Mouse (Mus musculus) lung, embryonic 14.5 days (tissue): Measurements from ENCODE around the gene Slfn2. TPM values are rescaled to one million over a fixed set of nuclear protein-coding genes. Genes with fewer than 3 reads are reported as not detected.

Experiments
- ATAC-seq: fragments of 200-750 bp; cut with Nextera tagmentation; 2 replicates; pipeline ENCODE4 v1.8.0; 2017; ENCODE audit warnings: mild to moderate bottlenecking, moderate TSS enrichment, moderate library complexity; ENCODE audit not compliant: insufficient read depth
- DNase-seq: peaks from one replicate; pipeline ENCODE4 v3.0.0-alpha.2; 2015
- H3K27ac ChIP-seq: fragments of 300-500 bp; sonication (generic); 2 replicates; pipeline ENCODE4 v1.5.1; 2014; ENCODE audit warnings: low read depth, mild to moderate bottlenecking, moderate library complexity
- H3K27me3 ChIP-seq: fragments of 300-500 bp; sonication (generic); 2 replicates; pipeline ENCODE4 v1.6.1; 2014; ENCODE audit warnings: low read length, control low read depth; ENCODE audit not compliant: insufficient read depth
- H3K36me3 ChIP-seq: fragments of 300-500 bp; sonication (generic); 2 replicates; pipeline ENCODE4 v1.6.1; 2014; ENCODE audit warnings: control low read depth; ENCODE audit not compliant: insufficient read depth
- H3K4me1 ChIP-seq: fragments of 300-500 bp; sonication (generic); 2 replicates; pipeline ENCODE4 v1.6.1; 2014; ENCODE audit warnings: antibody characterized with exemption, control low read depth; ENCODE audit not compliant: insufficient read depth
- H3K4me2 ChIP-seq: fragments of 300-500 bp; sonication (generic); 2 replicates; pipeline ENCODE4 v1.6.1; 2014; ENCODE audit warnings: mild to moderate bottlenecking
- H3K4me3 ChIP-seq: fragments of 300-500 bp; sonication (generic); 2 replicates; pipeline ENCODE4 v1.5.1; 2014; ENCODE audit warnings: low read depth, low read length
- H3K9ac ChIP-seq: fragments of 300-500 bp; sonication (generic); 2 replicates; pipeline ENCODE4 v1.6.1; 2014
- H3K9me3 ChIP-seq: fragments of 300-500 bp; sonication (generic); 2 replicates; pipeline ENCODE4 v1.6.1; 2016; ENCODE audit warnings: low read depth, low read length, control low read depth
- CTCF ChIP-seq: IDR thresholded peaks from 2 replicates; pipeline ENCODE4 v1.5.1; 2016; ENCODE audit warnings: antibody characterized with exemption, low read depth
- WGBS: fragments of 180-500 bp; shearing (Covaris S2); extraction: QIAGEN DNeasy Blood & Tissue Kit; methylation state at CpG from one replicate; pipeline ENCODE4 v1.1.7; 2014; 5-methylcytosine and 5-hydroxymethylcytosine counted together
- polyA plus RNA-seq: library from polyadenylated mRNA; unstranded; fragments of >200 nt; fragmentation: Nextera tagmentation; extraction: Ambion mirVana; gene quantifications from 2 replicates; pipeline ENCODE4 v1.2.1, GENCODE M21; 2014

The Slfn2 gene
- polyA plus RNA-seq, 1 experiment from 2014 or later, result 4.7 TPM

DNA sequence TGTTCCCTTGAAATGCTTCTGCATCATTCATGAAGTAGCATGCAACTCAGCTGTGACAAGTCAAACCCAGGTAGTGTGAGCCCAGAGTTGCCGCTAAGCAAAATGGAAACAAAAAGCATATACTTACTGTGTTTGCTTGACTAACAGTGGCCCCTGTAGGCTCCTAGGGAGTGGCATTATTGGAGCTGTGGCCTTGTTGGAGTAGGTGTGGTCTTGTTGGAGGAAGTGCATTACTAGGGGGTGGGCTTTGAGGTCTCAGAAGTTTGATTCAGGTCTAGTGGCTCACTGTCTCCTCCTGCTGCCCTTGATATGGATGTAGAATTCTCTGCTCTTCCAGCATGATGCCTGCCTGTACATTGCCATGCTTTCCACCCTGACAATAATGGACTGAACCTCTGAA, 24.6 kb upstream of the Slfn2 start:
- Histone ChIP-seq H3K4me1 (no peaks in the 10 kb centered on the region), H3K27me3 (no peaks in the 10 kb centered on the region), H3K4me2 (peak overlapping the region; percentile 51), H3K36me3 (no peaks in the 10 kb centered on the region), H3K9ac (no peak overlapping the region), H3K27ac (no peak overlapping the region), H3K4me3 (no peak overlapping the region), H3K9me3 (no peaks in the 10 kb centered on the region)
- 24% methylated on average over 1 of the region's 1 CpGs for WGBS
- ATAC-seq (no peak), DNase-seq (peak; percentile 24)
- TF ChIP-seq CTCF, result no peak

GRCm38 (mm10) chr11:83041000-83041399, 23.9 kb upstream of the Slfn2 start:
- no peaks in the 10 kb centered on the region for H3K4me1 ChIP-seq
- no peak overlapping the region for H3K4me2 ChIP-seq
- H3K36me3 ChIP-seq, result no peaks in the 10 kb centered on the region
- no peak overlapping the region for H3K4me3 ChIP-seq
- DNase-seq (no peak), ATAC-seq (no peak)
- TF ChIP-seq CTCF, result no peak
- no peaks in the 10 kb centered on the region for H3K9me3 ChIP-seq
- H3K9ac ChIP-seq, result no peak overlapping the region
- H3K27me3 ChIP-seq, result no peaks in the 10 kb centered on the region
- H3K27ac ChIP-seq, result no peak overlapping the region

DNA sequence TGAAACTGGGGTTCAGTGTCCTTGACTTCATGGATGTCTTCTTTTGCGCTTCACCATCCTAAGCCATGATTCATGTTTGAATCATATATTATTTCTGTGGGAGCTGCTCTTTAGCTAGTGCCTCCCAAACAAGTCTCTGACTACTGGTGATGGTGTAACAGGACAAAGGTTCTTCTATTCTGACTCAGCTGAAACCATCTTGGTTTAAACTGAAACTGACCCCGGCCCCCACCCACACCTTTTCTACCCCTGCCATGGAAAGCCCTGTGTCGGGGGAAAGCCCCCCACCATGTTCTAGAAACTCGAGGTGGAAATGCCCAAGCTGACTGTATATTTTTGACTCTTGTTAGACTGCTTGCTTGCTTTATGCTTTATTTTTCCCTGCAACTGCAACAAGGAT, 21.0 kb upstream of the Slfn2 start:
- ATAC-seq (no peak), DNase-seq (no peak)
- Histone ChIP-seq H3K27me3 (no peaks in the 10 kb centered on the region), H3K4me2 (no peak overlapping the region), H3K9me3 (no peaks in the 10 kb centered on the region), H3K4me1 (no peaks in the 10 kb centered on the region), H3K27ac (no peak overlapping the region), H3K36me3 (no peaks in the 10 kb centered on the region), H3K9ac (no peak overlapping the region), H3K4me3 (no peak overlapping the region)
- WGBS, result 68% methylated on average over 4 of the region's 4 CpGs
- TF ChIP-seq CTCF, result no peak

DNA sequence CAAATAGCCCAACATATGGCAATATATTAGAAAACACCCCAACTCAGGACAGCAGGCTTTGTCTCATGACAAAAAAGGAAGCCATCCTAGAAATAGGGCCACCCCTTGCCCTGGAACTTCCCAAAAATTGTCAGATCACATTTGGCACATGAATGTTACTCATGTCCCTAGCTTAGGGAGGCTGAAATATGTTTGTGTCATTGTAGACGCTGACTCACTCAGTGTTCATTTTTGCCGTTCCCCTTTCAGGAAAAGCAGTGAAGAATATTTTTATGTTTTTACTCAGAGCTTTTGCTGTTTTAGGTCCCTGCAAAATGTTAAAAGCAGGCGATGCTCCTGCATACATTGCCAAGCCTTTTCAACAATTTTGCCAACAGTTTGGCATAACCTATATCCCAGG, 19.3 kb upstream of the Slfn2 start:
- TF ChIP-seq CTCF, result no peak
- H3K27me3 ChIP-seq, result no peaks in the 10 kb centered on the region
- H3K4me3 ChIP-seq, result no peak overlapping the region
- DNase-seq, result no peak
- H3K4me2 ChIP-seq, result no peak overlapping the region
- H3K27ac ChIP-seq, result no peak overlapping the region
- no peaks in the 10 kb centered on the region for H3K4me1 ChIP-seq
- WGBS, result 75% methylated on average over 3 of the region's 3 CpGs
- no peak overlapping the region for H3K9ac ChIP-seq
- H3K36me3 ChIP-seq, result no peaks in the 10 kb centered on the region
- no peak for ATAC-seq
- H3K9me3 ChIP-seq, result no peaks in the 10 kb centered on the region

DNA sequence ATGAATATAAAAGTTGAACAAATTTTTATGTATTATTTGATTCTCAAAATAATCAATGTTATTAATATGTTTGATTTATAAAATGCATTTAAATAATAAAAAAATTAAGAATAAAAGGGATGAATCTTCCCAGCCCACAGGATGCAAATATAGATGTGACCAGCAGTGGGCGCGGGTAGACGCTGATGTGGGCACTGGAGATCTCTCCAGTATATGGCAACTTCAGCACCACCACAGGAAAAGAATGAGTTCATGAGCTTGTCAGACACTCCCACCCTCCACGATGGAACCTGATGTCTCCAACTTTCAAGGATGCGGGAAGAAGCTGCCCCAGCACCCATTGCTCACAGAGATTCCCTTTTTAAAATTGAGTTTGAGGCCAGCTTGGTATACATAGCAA, 7.0 kb upstream of the Slfn2 start:
- peak; percentile 74 for DNase-seq
- Histone ChIP-seq H3K36me3 (no peaks in the 10 kb centered on the region), H3K9me3 (no peaks in the 10 kb centered on the region), H3K27ac (no peak overlapping the region), H3K4me1 (no peaks in the 10 kb centered on the region), H3K4me2 (no peak overlapping the region), H3K9ac (no peak overlapping the region), H3K27me3 (no peaks in the 10 kb centered on the region), H3K4me3 (no peak overlapping the region)
- 1% methylated on average over 5 of the region's 5 CpGs for WGBS
- peak; percentile 79 for TF ChIP-seq CTCF
- ATAC-seq, result no peak

- no peaks in the 10 kb centered on the region for H3K27me3 ChIP-seq
- 66% methylated on average over 5 of the region's 5 CpGs for WGBS
- TF ChIP-seq CTCF, result no peak
- H3K36me3 ChIP-seq, result no peaks in the 10 kb centered on the region
- no peak overlapping the region for H3K27ac ChIP-seq
- H3K4me1 ChIP-seq, result no peaks in the 10 kb centered on the region
- H3K9me3 ChIP-seq, result no peaks in the 10 kb centered on the region
- no peak overlapping the region for H3K9ac ChIP-seq
- H3K4me3 ChIP-seq, result no peak overlapping the region
- DNase-seq, result no peak
- ATAC-seq, result no peak
- H3K4me2 ChIP-seq, result no peak overlapping the region
Observed at GRCm38 (mm10) chr11:83060412-83061020, 4.4 kb upstream of the Slfn2 start.

DNA sequence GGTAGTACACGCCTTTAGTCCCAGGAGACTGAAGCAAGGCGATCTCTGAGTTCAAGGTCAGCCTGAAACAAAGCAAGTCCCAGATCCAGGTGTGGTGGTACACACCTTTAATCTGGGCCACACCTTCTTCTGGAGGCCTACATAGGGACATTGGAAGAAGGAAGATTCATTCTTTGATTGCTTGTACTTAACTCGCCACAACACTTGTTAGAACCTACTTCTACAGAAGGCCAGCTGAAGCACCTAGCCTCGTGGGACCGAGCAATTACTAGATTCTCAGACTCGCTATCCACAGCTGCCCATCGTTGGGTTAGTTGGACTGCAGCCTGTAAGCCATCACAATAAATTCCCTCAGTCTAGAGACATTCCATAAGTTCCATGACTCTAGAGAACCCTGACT, 3.1 kb upstream of the Slfn2 start:
- no peak for TF ChIP-seq CTCF
- ATAC-seq, result no peak
- no peaks in the 10 kb centered on the region for H3K4me1 ChIP-seq
- no peak overlapping the region for H3K27ac ChIP-seq
- H3K27me3 ChIP-seq, result no peaks in the 10 kb centered on the region
- WGBS, result 82% methylated on average over 7 of the region's 7 CpGs
- H3K9me3 ChIP-seq, result no peaks in the 10 kb centered on the region
- no peak for DNase-seq
- no peaks in the 10 kb centered on the region for H3K36me3 ChIP-seq
- no peak overlapping the region for H3K9ac ChIP-seq
- H3K4me2 ChIP-seq, result no peak overlapping the region
- no peak overlapping the region for H3K4me3 ChIP-seq

DNA sequence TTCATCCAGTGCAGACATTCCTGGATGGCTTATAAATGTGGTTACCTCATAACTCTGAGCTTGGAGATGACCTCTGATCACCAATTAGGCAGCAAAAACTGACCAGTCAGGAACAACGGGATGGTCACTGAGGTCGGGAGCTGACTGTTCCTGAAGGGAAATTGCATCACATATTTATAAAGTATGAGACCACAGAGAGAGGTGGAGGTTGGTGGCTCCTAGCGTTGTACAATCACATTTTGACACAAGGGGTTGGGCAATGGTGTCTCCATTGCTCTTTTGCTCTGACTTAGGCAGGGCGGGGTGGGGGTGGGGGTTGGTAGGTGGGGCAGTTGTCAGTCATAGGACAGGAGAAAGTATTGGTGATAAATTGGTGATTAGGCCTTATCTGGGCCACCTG, 1.8 kb upstream of the Slfn2 start:
- Histone ChIP-seq H3K27ac (no peak overlapping the region), H3K27me3 (no peaks in the 10 kb centered on the region), H3K4me1 (no peaks in the 10 kb centered on the region), H3K36me3 (no peaks in the 10 kb centered on the region), H3K9ac (no peak overlapping the region), H3K4me2 (no peak overlapping the region), H3K9me3 (no peaks in the 10 kb centered on the region), H3K4me3 (no peak overlapping the region)
- 67% methylated on average over 4 of the region's 4 CpGs for WGBS
- DNase-seq (no peak), ATAC-seq (no peak)
- TF ChIP-seq CTCF, result no peak
